Mouse (Mus musculus): Measurements from ENCODE around the gene Foxred1.

DNA sequence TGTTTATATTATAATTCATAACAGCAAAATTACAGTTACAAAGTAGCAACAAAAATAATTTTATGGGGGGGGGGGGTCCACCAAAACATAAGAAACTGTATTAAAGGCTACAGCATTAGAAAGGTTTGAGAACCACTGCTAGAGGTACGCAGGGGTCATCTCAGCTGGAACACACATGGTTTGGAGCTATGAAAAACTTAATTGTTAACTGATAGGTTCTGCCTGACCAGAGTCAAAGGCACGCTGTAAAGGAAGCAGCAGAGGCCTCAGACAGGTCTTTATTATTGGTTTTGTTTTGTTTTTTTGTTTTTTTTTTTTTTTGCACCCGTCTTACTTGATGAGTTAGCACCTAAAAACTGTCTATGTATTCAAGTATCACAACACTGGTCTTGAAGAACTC, 52.4 kb downstream of the Foxred1 start:
- TF ChIP-seq EP300 (IDR thresholded peaks at IDR 0.05; ENCODE audit: insufficient read depth, low read depth, low read length) (no peak), POLR2A (IDR thresholded peaks at IDR 0.05; ENCODE audit: insufficient read depth, low read depth, low read length) (no peak)
